Mouse (Mus musculus): ENCODE measurements at regions not wholly inside any gene's neighbourhood (a gene's known extent, or its start where the extent isn't known, plus 50 kb on each side); places are given as distances from the start of the nearest gene placed in this dataset.
A peak's percentile ranks its signal among the peaks of the same experiment; 100 is the strongest.

GRCm38 (mm10) chr9:120233011-120233410, 68.3 kb upstream of the Myrip start:
- DNase-seq: no peak

DNA sequence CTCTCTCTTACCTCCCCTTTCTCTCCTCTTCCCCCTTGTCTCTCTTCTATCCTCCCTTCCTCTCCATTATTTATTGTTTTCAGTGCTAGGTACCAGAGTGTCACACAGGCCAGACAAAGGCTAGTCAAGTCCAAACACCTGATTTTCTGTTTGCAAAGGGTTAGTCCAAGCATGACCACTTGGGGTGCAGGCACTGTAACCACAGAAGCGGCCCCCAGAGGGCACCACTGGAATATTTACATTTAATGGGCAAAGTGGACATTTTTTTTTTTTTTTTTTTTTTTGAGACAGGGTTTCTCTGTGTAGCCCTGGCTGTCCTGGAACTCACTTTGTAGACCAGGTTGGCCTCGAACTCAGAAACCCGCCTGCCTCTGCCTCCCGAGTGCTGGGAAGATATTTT, 66.3 kb upstream of the Myrip start:
- DNase-seq: peak; percentile 30

DNA sequence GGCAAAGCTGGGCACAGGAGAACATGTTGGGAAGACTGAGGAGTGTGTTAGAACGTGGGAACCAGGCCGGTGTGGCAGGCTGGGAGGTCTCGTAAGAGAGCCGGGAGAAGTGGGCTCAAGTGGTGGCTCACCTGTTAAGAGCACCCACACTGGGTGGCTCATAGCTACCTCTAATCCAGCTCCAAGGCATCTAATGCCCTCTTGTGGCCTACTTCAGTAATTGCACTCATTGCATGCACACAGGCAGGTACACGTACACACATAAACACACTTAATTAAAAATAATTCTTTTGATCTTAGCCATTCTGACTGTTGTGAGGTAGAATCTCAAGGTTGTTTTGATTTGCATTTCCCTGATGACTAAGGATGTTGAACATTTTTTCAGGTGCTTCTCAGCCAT, 55.9 kb upstream of the Myrip start:
- no peak for DNase-seq

GRCm38 (mm10) chr9:120248728-120249127, 52.6 kb upstream of the Myrip start:
- DNase-seq: no peak
